Mouse (Mus musculus) spleen, postnatal 36 days (tissue): Measurements from ENCODE around the gene G430095P16Rik.
A peak's percentile ranks its signal among the peaks of the same experiment; 100 is the strongest.

Experiments used
- DNase-seq, 2 experiments: peaks; one replicate each; pipeline ENCODE4 v3.0.0; 2022; ENCODE audit warnings: low spot score in 2 of 2, mixed read lengths in 1 of 2

The G430095P16Rik gene

DNA sequence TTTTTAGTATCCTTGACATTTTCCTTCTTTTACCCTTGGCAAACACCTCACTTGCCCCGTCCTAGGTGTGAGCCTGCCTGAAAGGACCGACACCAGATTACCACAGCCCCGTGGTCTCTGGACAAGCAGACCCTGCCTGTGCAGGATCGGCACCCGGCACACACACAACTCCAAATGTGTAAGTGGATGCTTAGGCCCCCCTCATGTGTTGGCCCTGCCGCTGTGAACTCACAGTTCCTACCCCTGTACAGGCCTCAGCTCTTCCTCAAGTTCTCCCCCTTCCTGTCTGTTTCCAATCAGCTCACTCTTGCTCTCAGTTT lies 317 bp upstream of the G430095P16Rik start:
- DNase-seq, result no peak

DNA sequence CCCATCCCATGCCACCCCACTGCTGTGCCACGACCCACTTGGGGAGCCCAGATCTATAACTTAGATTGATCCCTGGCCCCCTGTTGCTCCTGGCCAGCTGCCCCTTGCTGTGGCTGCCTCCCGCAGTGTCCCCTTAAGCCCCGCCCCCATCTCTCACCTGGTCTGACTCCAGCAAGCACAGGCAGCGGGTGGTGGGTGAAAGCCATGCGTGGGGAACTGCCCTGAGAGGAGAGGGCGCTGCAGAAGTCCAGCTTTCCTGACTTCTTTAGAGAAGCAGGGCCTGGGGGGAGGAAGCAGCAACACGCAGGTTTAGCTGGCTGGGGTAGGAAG lies 729 bp downstream of the G430095P16Rik start:
- peak in 1 of 2 experiments; percentile 64 for DNase-seq

GRCm38 (mm10) chr8:84724683-84725082 lies 1.9 kb downstream of the G430095P16Rik start:
- no peak for DNase-seq

DNA sequence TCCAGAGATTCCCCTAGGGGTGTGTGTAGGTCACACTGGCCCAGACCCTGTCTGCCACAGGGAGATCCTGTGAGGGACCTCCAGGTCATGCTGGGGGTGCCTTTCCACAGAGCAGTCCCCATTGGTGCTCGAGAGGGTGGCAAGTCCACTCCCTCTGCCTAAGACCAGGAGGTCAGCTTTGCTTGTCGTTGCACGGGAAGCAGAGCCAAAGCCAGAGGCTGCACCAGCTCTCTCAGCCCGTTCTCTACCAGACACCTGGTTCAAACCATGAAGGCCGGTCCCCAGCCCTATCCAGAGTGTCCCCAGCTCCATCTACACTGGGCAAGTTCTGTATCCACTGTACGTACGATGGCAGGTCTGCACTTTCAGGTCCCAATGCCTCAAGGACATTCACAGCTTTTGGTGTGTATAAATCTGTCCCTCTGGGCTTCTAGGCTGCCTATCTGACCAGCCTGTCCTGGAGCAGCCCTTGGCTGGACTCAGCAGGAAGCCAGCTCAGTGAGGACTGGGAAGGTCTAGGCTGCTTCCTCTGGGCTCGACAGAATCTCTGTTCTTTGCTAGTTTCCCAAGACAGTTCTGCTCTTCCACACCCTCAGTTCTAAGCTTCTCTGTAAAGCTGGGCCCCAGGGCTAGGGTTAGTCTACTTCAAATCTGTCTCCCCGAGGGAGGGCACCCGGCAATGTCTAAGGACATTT lies 2.6 kb downstream of the G430095P16Rik start:
- no peak for DNase-seq

- peak in 1 of 2 experiments; percentile 44 for DNase-seq
These were observed 3.1 kb downstream of the G430095P16Rik start for GRCm38 (mm10) chr8:84725941-84726259.

- no peak for DNase-seq
These were observed 5.7 kb downstream of the G430095P16Rik start for GRCm38 (mm10) chr8:84728474-84728873.

GRCm38 (mm10) chr8:84729921-84730362 lies 7.1 kb downstream of the G430095P16Rik start:
- DNase-seq, result no peak

DNA sequence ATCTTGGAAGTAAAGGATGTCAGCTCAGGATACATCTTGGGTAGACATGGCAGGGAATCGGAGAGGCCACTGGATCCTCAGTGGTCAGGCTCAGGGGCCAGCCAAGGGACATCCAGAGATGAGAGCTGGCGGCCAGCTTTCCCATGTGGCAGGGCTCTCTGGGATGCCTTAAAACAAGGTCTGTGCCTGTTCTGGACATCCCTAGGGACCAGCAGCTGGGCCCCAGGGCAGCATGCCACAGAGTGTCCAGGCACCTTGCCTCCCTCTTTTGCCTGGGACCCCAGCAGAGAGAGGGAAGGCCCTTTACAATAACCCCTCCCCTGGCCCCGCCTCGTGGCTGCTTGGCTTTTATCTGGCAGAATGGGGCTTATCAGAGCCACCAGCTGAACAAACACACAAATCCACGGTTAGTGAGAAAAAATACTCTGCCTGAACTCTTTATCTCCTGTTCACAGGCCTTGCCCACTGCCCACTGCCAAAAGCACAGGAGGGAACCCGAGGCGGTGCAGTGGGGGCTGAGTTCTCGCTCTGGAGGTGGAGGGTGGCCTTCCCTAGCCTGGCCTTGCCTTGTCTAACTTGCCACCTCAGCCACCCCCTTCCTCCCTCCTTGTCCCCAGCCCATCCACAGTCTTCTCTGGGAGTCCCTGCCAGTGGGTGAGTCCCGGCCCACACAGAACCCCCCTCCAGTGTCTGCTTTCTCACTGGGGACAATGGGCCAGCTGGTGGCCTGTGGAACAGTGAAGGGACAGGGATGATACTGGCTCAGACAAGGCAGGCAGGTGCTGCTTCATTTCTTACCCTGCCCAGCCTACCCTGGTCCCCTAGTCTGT lies 7.9 kb downstream of the G430095P16Rik start:
- DNase-seq, result peak; percentile 69 to 84

- no peak for DNase-seq
These were observed 8.8 kb downstream of the G430095P16Rik start for GRCm38 (mm10) chr8:84731371-84732177.

DNA sequence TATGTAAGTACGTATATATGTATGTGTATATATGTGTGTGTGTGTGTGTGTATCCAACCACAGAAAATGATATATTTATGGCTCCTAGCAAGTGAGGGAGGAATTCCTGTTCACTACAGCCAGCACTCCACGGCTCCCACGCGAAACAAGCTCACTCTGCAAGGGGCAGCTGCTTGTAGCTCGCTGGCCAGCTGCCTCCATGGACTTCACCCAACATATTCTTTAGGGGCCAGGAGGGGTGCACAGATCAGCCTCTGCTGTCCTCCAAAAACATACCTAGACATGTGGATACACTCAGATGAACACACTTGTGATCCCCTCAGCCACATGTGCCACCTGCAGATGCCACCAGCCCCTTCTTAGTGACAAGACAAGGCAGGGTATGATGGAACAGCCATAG lies 9.7 kb downstream of the G430095P16Rik start:
- DNase-seq, result no peak

GRCm38 (mm10) chr8:84732996-84733395 lies 10.2 kb downstream of the G430095P16Rik start:
- no peak for DNase-seq

DNA sequence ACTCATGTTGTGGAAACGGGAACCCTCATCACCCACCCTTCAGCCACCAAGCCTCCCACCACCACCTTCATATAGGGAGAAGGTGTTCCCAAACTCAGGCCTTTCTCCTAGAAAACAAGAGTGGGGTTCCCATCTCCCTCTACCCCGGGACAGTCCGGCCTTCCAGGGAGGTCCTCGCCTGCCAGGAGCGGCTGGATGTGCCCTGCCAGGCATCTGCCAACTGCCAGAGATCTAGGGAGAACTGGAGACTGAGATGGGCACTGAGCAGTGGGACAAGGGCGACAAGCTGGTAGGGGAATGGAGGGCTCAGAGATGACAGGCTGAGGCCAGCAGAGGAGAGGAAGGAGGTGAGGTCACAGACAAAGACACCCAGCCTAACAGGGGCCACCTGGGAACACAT lies 11.2 kb downstream of the G430095P16Rik start:
- DNase-seq, result no peak

- DNase-seq, result no peak
These were observed 11.9 kb downstream of the G430095P16Rik start for GRCm38 (mm10) chr8:84734680-84735079.

DNA sequence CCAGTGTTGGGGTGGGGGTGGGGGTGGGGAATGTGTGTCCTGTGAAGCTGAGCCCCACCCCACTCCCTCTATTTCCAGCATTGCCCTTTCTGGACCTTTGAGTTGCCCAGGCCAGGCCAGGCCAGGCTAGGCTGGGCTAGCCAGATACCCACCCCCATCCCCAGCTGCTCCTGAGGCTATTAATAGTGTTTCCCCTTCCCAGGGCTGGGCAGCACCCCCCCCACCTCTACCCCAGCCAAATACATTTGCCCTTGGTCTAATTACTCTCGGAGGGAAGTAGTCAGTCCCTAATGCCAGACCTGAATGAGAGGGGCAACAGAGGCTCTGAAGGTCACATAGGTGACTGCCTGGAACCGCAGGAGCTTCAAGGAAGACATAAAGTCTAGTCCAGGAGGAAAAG lies 12.8 kb downstream of the G430095P16Rik start:
- no peak for DNase-seq

- no peak for DNase-seq
These were observed 13.7 kb downstream of the G430095P16Rik start for GRCm38 (mm10) chr8:84736521-84736920.

DNA sequence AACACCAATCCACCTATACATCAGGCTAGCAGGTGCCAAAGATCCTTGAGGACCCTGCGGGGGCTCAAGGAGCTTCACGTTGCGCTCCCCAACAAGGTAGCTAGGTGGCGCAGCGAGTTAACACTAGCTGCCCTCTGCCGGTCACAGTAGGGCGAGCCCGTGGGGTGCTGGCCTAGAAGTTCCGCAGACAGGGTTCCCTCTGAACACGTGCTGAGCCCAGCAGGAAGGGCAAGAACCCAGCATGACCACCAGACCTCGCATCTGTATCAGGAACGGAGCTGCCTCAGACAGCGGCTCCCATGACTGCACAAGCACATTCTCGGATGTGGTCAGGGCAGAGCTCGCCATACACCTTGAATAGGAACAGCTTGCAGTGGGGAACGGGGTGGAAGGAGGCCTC lies 14.8 kb downstream of the G430095P16Rik start:
- peak; percentile 80 to 83 for DNase-seq

DNA sequence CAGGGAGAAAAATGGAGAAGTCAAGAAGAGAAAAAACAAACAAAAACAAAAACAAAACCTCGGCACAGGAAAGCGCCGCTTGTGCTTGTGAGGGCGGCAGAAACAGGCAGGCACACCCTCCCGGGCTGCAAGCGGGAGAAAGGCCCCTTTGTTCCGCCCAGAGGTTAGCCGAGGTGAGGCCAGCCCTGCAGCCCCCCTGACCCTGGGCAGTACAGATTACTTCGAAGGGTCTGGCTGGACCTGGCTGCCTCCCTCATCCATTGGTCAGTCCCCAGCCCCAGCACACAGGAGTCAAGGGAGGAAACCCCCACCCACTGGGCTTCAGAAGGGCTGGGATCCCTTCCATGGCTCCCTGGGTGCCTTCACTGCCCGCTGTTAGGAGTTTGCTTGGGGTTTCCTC lies 15.5 kb downstream of the G430095P16Rik start:
- DNase-seq, result no peak

DNA sequence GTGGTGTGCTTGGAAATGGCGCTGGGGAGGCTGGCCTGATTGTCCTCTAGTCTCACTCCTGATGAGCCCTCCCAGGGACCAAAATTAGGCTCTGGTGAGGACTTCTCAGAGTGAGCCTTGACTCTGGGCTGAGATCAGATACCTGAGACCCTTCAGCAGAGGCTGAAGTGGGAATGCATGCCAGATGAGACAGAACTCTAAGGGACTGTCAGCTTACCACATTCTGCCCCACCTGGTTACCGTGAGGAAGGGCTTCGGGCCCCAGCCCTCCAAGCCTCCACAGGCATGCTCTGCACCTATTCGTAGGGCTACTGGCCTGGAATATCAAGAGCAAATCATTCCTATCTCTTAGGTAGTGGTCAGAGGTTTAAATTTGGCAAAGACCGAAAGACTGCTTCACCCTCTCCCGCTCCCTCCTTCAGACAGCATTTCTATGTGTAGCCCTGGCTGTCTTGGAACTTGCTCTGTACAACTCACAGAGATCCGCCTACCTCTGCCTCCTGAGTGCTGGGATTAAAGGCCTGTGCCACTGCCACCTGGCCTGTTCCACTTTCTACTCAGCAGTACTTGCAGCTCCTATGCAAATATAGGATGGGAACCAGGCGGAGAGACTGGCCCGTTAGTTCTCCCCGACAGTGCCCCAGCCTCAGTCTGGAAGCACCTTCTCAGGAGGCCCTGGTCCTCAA lies 16.1 kb downstream of the G430095P16Rik start:
- DNase-seq, result no peak

GRCm38 (mm10) chr8:84739401-84739742 lies 16.6 kb downstream of the G430095P16Rik start:
- DNase-seq, result no peak

- no peak for DNase-seq
These were observed 18.4 kb downstream of the G430095P16Rik start for GRCm38 (mm10) chr8:84740895-84741843.
